Mouse (Mus musculus) CD4-positive, CD25-positive, alpha-beta regulatory T cell, adult 9 weeks (primary cell): ENCODE data around the gene Clec10a. TPM values are rescaled to one million over a fixed set of nuclear protein-coding genes. Genes with fewer than 3 reads are reported as not detected.

Experiments used
- polyA plus RNA-seq: library from polyadenylated mRNA; unstranded; fragments of 100-300 nt; shearing (Covaris generic); gene quantifications from one replicate; pipeline ENCODE4 v1.2.1, GENCODE M21; 2017

Gene Clec10a
- not detected for polyA plus RNA-seq

DNA sequence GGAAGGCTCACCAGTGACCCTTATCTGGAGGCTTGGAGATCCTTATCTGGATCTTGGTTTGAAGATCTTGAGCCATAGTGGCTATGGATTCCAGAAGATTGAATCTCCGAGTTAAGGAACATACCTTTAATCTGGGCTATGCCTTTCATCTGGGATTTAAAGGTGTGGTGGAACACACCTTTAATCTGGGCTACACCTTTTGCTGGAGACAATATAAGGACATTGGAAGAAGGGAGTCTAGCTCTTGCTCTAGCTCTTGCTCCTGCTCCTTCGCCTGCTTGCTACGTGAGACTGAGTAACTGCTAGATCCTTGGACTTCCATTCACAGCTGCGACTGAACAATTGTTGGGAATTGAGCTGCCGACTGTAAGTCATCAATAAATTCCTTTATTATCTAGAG, at the start of gene Clec10a:
Clec10a (plus strand) TSS at position 301 of the 400 bp plus-strand sequence.

DNA sequence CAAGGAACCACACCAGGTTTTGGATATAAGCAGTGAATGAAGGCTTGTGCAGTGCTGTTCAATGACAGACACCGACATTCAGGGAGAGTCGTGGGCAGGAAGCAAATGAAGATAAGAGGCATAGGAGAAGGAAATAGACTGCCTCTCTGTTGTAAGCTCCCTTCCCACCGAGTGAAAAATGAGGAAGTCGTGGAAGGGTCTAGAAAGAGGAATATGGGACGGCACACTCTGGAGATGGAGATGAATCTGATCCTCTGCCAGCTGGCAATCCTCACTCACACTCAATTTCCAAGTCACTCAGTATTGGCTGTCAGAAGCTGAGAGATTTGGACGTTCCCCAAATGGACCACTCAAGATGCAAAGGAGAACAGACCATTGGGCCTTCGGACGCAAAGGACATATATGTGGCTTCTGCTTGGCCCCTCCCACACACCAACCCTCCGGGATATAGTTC, 26.0 kb upstream of the Clec10a start, which contains the start of gene Mgl2:
Mgl2 (plus strand) TSS at position 404 of the 454 bp plus-strand sequence.

DNA sequence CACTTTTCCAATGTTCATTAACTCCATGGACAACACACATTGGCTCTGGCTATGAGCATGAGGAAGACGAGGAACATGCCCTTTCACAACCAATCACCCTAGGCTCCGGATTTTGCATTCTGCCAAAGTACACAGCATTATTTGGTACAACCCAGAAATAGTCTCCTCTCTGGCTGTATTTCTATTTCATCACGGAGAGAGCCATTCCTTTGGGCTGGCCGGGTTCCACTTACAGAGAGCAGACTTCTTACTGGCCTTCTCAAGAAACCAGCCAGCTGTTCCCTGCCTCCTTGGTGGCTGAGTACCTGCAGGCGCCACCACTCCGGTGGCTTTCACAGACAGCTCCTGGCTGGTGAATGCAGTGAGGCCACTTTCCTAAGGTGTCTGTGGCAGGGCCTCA, 56.4 kb downstream of the Clec10a start, which contains the start of gene Slc16a11:
Slc16a11 (plus strand) TSS at position 330 of the 400 bp plus-strand sequence.

Other genes with a start within 250 kb of the Clec10a start
- 152 TPM for gene Gps2, start 242.3 kb upstream of the Clec10a start, polyA plus RNA-seq
- gene Eif5a, start 234.2 kb upstream of the Clec10a start, polyA plus RNA-seq: 1,005 TPM
- gene Ybx2, start 220.4 kb upstream of the Clec10a start, polyA plus RNA-seq: not detected
- not detected for gene Slc2a4, start 208.0 kb upstream of the Clec10a start, polyA plus RNA-seq
- not detected for gene Cldn7, start 191.4 kb upstream of the Clec10a start, polyA plus RNA-seq
- 26.1 TPM for gene Ctdnep1, start 175.0 kb upstream of the Clec10a start, polyA plus RNA-seq
- gene Elp5, start 173.7 kb upstream of the Clec10a start, polyA plus RNA-seq: 78.3 TPM
- 496 TPM for gene Gabarap, start 165.1 kb upstream of the Clec10a start, polyA plus RNA-seq
- 111 TPM for gene Phf23, start 160.4 kb upstream of the Clec10a start, polyA plus RNA-seq
- gene Dvl2, start 155.6 kb upstream of the Clec10a start, polyA plus RNA-seq: 16.7 TPM
- 142 TPM for gene Acadvl, start 140.8 kb upstream of the Clec10a start, polyA plus RNA-seq
- 9.1 TPM for gene Dlg4, start 139.3 kb upstream of the Clec10a start, polyA plus RNA-seq
- not detected for gene Asgr1, start 102.1 kb upstream of the Clec10a start, polyA plus RNA-seq
- gene Asgr2, start 63.6 kb upstream of the Clec10a start, polyA plus RNA-seq: not detected
- not detected for gene Mgl2, start 25.9 kb upstream of the Clec10a start, polyA plus RNA-seq
- gene Slc16a11, start 56.6 kb downstream of the Clec10a start, polyA plus RNA-seq: not detected
- 4.2 TPM for gene Slc16a13, start 64.9 kb downstream of the Clec10a start, polyA plus RNA-seq
- gene Bcl6b, start 73.6 kb downstream of the Clec10a start, polyA plus RNA-seq: 0.11 TPM
- gene 0610010K14Rik, start 81.7 kb downstream of the Clec10a start, polyA plus RNA-seq: 189 TPM
- gene Gm21988, start 83.6 kb downstream of the Clec10a start, polyA plus RNA-seq: 4.1 TPM
- 325 TPM for gene Rnasek, start 83.6 kb downstream of the Clec10a start, polyA plus RNA-seq
- gene Alox12, start 99.2 kb downstream of the Clec10a start, polyA plus RNA-seq: 0.12 TPM
- not detected for gene Alox12e, start 166.4 kb downstream of the Clec10a start, polyA plus RNA-seq
- gene Alox15, start 195.8 kb downstream of the Clec10a start, polyA plus RNA-seq: 0.41 TPM